In the genomic region with DNA sequence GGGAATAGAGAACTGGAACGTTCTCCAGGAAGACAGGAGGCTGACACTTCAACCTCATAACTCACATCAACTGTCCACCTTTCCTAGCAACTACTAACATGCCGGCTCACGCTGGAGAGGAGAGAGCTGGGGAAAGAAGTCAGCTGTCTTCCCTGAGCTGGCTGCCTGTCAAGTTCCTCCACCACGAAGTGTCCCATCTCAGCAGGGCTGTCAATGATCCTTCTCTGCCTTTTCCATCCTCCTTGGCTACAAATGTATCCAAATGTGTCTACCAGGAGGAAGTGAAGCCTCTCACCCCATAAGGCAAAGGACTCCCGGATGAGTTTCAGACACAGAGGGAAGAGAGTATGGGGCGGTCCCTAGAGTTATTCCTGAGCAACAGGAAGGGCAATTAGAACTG, we compare ENCODE assay signal across 8 mouse cellular contexts. TPM values are rescaled to one million over a fixed set of nuclear protein-coding genes. Genes with fewer than 3 reads are reported as not detected.
DNase-seq lines count a peak whose midpoint lies in the region; ATAC-seq and TF ChIP-seq lines count a peak whose summit lies in the region.

No protein-coding gene starts in this region.

- TF ChIP-seq EP300 in liver, embryonic 14.5 days (IDR thresholded peaks at IDR 0.05; ENCODE audit: low read depth): no peak

- H3K36me3 ChIP-seq in midbrain, embryonic 10.5 days: peaks cover 12% of the 10 kb centered on the region
- H3K36me3 ChIP-seq in midbrain, embryonic 11.5 days (ENCODE audit: control insufficient read depth, insufficient read depth, low read length): no peaks in the 10 kb centered on the region
- H3K36me3 ChIP-seq in liver, embryonic 14.5 days (replicated peaks; ENCODE audit: control insufficient read depth, insufficient read depth, low read depth): no peaks in the 10 kb centered on the region

- TF ChIP-seq CTCF in liver, embryonic 14.5 days (IDR thresholded peaks at IDR 0.05; ENCODE audit: low read depth): no peak

- peak overlapping the region; percentile 86 for H3K4me3 ChIP-seq in midbrain, embryonic 10.5 days
- H3K4me3 ChIP-seq in midbrain, embryonic 11.5 days (ENCODE audit: low read depth, low read length): no peak overlapping the region
- no peak overlapping the region; a peak in 1 of 4 replicates for H3K4me3 ChIP-seq in liver, embryonic 14.5 days (ENCODE audit: insufficient read depth in 1 of 2, low read depth in 2 of 2, low read length in 2 of 2)

- H3K4me2 ChIP-seq in midbrain, embryonic 11.5 days: no peak overlapping the region; the same call in 1 of the 2 replicates
- H3K4me2 ChIP-seq in liver, embryonic 14.5 days (ENCODE audit: low read depth): peak overlapping the region; percentile 54

- no peaks in the 10 kb centered on the region for H3K27me3 ChIP-seq in midbrain, embryonic 10.5 days (ENCODE audit: low read depth, poor library complexity, severe bottlenecking)
- no peaks in the 10 kb centered on the region for H3K27me3 ChIP-seq in midbrain, embryonic 11.5 days (ENCODE audit: control insufficient read depth, insufficient read depth, low read length)
- H3K27me3 ChIP-seq in liver, embryonic 14.5 days (ENCODE audit: control insufficient read depth, insufficient read depth, low read length): peaks cover 34% of the 10 kb centered on the region

- ATAC-seq in midbrain, embryonic 11.5 days (ENCODE audit: low FRiP score): no peak
- ATAC-seq in liver, embryonic 14.5 days (ENCODE audit: insufficient read depth): no peak

- H3K27ac ChIP-seq in midbrain, embryonic 10.5 days (replicated peaks): peak overlapping the region; percentile 46
- H3K27ac ChIP-seq in midbrain, embryonic 11.5 days (ENCODE audit: low read depth, low read length): no peak overlapping the region
- H3K27ac ChIP-seq in liver, embryonic 14.5 days: no peak overlapping the region

- 61% methylated on average over 6 of the region's 6 CpGs for WGBS in midbrain, embryonic 10.5 days
- WGBS in midbrain, embryonic 11.5 days: 66% methylated on average over 6 of the region's 6 CpGs
- 25% methylated on average over 6 of the region's 6 CpGs for WGBS in liver, embryonic 14.5 days (ENCODE audit: insufficient replicate concordance)

- DNase-seq in cerebellum, adult 18-20 months: peak; percentile 62 to 65
- no peak for DNase-seq in cerebellum, adult 9-10 months
- no peak for DNase-seq in midbrain, embryonic 10.5 days (ENCODE audit: low spot score)
- DNase-seq in midbrain, embryonic 11.5 days (ENCODE audit: low spot score, missing footprints): no peak
- no peak for DNase-seq in liver, embryonic 14.5 days (ENCODE audit: low read depth in 3 of 3, low spot score in 3 of 3)
- peak; percentile 73 for DNase-seq in testis, postnatal 14 days (ENCODE audit: low spot score)
- DNase-seq in Muller cell, postnatal 12 days (ENCODE audit: inconsistent ontology term): no peak
- DNase-seq in gastrocnemius, adult 18-20 months (ENCODE audit: low spot score): no peak

- no peak overlapping the region for H3K9ac ChIP-seq in midbrain, embryonic 11.5 days (ENCODE audit: low read length)
- H3K9ac ChIP-seq in liver, embryonic 14.5 days (replicated peaks): no peak overlapping the region

- H3K9me3 ChIP-seq in midbrain, embryonic 10.5 days (replicated peaks): no peaks in the 10 kb centered on the region
- no peaks in the 10 kb centered on the region for H3K9me3 ChIP-seq in midbrain, embryonic 11.5 days (ENCODE audit: control insufficient read depth, low read length)
- no peaks in the 10 kb centered on the region for H3K9me3 ChIP-seq in liver, embryonic 14.5 days (ENCODE audit: control insufficient read depth, low read length)

- H3K4me1 ChIP-seq in midbrain, embryonic 10.5 days: peaks cover 88% of the 10 kb centered on the region
- H3K4me1 ChIP-seq in midbrain, embryonic 11.5 days (ENCODE audit: control insufficient read depth, insufficient read depth, low read length): peaks cover 58% of the 10 kb centered on the region
- H3K4me1 ChIP-seq in liver, embryonic 14.5 days (replicated peaks; ENCODE audit: control insufficient read depth in 2 of 2, insufficient read depth in 2 of 2, low read length in 1 of 2): peaks cover 0 to 15% of the 10 kb centered on the region in 2 experiments; a peak in 2 of 4 replicates

RNA-seq across cellular contexts. Expression of a gene that starts 2.8 kb away (rescaled TPM):
- polyA plus RNA-seq in midbrain, embryonic 10.5 days (2016; fragmentation: Nextera tagmentation; extraction: Ambion mirVana): 54.9 and 69.8 TPM in 2 replicates
- 52.2 and 58.8 TPM in 2 replicates for polyA plus RNA-seq in midbrain, embryonic 11.5 days (2014; fragmentation: Nextera tagmentation; extraction: Ambion mirVana)
- polyA plus RNA-seq in liver, embryonic 14.5 days (2012; rRNA removed): 14.1 and 18.2 TPM in 2 replicates
- polyA plus RNA-seq in liver, embryonic 14.5 days (2014; fragmentation: Nextera tagmentation; extraction: Ambion mirVana): 13.2 and 16.1 TPM in 2 replicates
- 10 to 100 TPM; 40.8 to 43.4 TPM for total RNA-seq in gastrocnemius, adult 18-20 months (2021)

RNA-seq across cellular contexts. Expression of a gene that starts 24.6 kb away (rescaled TPM):
- 8.2 and 8.9 TPM in 2 replicates for polyA plus RNA-seq in midbrain, embryonic 10.5 days (2016; fragmentation: Nextera tagmentation; extraction: Ambion mirVana)
- 5.7 and 6.9 TPM in 2 replicates for polyA plus RNA-seq in midbrain, embryonic 11.5 days (2014; fragmentation: Nextera tagmentation; extraction: Ambion mirVana)
- polyA plus RNA-seq in liver, embryonic 14.5 days (2012; rRNA removed): 10.9 TPM in 2 replicates
- 10.2 and 12.4 TPM in 2 replicates for polyA plus RNA-seq in liver, embryonic 14.5 days (2014; fragmentation: Nextera tagmentation; extraction: Ambion mirVana)
- 10 to 100 TPM; 16.0 to 17.9 TPM for total RNA-seq in gastrocnemius, adult 18-20 months (2021)

RNA-seq across cellular contexts. Expression of a gene that starts 48.5 kb away (rescaled TPM):
- polyA plus RNA-seq in midbrain, embryonic 10.5 days (2016; fragmentation: Nextera tagmentation; extraction: Ambion mirVana): 9.0 TPM in 2 replicates
- polyA plus RNA-seq in midbrain, embryonic 11.5 days (2014; fragmentation: Nextera tagmentation; extraction: Ambion mirVana): 10.0 and 10.9 TPM in 2 replicates
- 5.0 and 5.5 TPM in 2 replicates for polyA plus RNA-seq in liver, embryonic 14.5 days (2012; rRNA removed)
- 5.6 and 5.7 TPM in 2 replicates for polyA plus RNA-seq in liver, embryonic 14.5 days (2014; fragmentation: Nextera tagmentation; extraction: Ambion mirVana)
- 1 to 10 TPM; 2.5 to 2.7 TPM for total RNA-seq in gastrocnemius, adult 18-20 months (2021)

RNA-seq across cellular contexts. Expression of a gene that starts 50.2 kb away (rescaled TPM):
- polyA plus RNA-seq in midbrain, embryonic 10.5 days (2016; fragmentation: Nextera tagmentation; extraction: Ambion mirVana): 3.9 and 4.4 TPM in 2 replicates
- polyA plus RNA-seq in midbrain, embryonic 11.5 days (2014; fragmentation: Nextera tagmentation; extraction: Ambion mirVana): 2.1 and 2.2 TPM in 2 replicates
- 4.0 and 4.1 TPM in 2 replicates for polyA plus RNA-seq in liver, embryonic 14.5 days (2012; rRNA removed)
- 0.88 and 1.1 TPM in 2 replicates for polyA plus RNA-seq in liver, embryonic 14.5 days (2014; fragmentation: Nextera tagmentation; extraction: Ambion mirVana)
- total RNA-seq in gastrocnemius, adult 18-20 months (2021): 1 to 10 TPM; 3.4 to 3.5 TPM

Comparison
In these comparisons a context has a peak if more than half of its experiments do, and no peak if none do; other contexts are left out.
1. DNase-seq: peak in cerebellum, adult 18-20 months (2 of 2) and testis, postnatal 14 days (single experiment); none in cerebellum, adult 9-10 months (single experiment), midbrain, embryonic 10.5 days (single experiment), midbrain, embryonic 11.5 days (single experiment), liver, embryonic 14.5 days (0 of 3), Muller cell, postnatal 12 days (single experiment) and gastrocnemius, adult 18-20 months (single experiment).